Mouse (Mus musculus) T-cell, adult 2 months (primary cell): ENCODE measurements around the gene Txndc9.

Experiments
- DNase-seq: peaks from one replicate; pipeline ENCODE4 v3.0.0; 2022; ENCODE audit warnings: low spot score

Txndc9 gene

DNA sequence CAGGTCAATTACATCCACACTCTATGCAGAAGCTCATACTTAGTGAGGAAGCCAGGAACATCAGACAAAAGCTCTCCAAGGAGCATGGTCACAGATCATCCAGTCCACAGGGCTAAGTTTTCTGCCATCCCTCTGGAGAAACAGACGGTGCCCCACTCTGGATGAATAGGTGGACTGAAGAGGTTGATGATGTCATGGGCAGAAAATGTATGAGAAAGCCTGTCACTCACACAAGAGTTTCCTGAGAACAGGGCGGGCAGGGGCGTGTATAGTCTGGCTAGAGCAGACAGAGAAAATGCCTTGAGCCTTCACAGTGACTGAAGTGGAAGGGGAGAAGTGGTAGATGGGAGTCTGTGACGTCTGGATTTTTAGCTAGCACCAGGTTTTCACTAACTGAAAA is 26.2 kb downstream of the Txndc9 start:
- no peak for DNase-seq

DNA sequence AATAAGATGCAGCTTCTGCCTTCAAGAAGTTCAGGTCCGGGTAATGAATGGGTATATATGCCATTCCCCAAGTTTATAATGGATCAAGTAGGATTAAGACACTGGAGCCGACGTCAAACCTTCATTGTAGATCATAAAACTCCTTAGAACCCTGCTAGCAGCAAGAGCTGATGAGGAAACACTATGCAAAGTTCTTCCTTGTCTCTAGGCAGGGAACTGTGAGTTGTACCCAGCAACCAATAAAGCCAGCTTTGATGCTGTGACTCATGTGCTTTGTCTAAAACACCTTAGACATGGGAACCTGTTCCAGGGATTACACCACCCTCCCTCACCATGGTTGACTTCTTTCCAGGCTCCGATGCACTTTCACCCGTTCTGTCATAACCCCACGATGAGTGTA is 28.9 kb downstream of the Txndc9 start:
- no peak for DNase-seq

DNA sequence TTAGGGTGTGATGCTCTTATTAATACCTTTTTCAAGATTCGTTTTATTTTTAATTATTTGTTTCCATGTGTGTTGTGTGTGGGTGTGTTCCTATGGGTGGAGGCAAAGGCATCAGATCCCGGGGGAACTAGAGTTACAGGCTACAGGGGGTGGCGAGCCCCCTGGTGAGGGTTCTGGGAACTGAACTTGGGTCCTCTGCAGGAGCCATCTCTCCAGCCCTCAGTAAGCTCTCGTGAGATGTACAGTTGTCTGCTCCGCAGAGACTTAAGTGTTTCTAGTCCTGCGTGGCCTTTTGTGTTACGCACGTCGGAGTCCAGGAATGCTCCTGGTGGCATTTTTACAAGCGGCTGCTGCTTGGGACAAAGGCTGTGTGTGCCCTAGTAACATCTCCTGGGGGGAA is 32.1 kb downstream of the Txndc9 start:
- no peak for DNase-seq

DNA sequence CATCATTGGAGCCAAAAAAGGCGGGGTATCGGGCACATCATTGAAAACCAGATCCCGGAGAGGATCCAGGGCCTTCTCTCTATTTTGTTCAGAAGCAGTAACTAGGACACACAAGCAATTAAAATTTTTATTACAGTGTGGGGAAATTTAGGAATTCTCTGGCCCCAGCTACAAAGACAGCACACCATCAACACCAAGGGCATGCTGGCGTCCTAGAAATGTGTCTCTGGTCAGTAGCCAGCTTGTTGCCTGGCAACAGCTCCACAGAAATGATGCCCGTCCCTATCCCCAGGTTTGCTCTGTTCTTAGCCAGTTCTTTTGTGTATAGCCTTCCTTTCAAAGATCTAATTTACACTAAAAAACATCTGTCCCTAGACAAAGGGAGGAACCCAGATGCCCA is 38.2 kb downstream of the Txndc9 start:
- no peak for DNase-seq

DNA sequence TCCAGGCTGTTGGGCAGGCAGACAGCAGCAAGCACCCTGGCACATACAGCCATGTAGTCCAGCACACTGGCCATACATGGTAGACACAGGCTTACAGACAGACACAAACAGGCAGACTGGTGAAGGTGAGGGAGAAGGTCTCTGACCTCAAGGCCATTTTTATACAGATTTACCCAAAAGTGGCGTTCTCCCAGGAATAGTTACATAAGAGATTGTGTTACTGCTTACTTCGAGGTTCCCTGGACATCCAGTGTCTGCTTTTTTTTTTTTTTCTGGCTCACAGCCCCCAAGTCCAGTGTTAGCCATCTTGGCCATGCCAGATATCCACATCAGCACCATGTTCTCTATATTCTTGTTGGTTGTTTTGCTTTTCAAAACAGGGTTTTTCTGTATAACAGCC is 39.2 kb downstream of the Txndc9 start:
- no peak for DNase-seq

DNA sequence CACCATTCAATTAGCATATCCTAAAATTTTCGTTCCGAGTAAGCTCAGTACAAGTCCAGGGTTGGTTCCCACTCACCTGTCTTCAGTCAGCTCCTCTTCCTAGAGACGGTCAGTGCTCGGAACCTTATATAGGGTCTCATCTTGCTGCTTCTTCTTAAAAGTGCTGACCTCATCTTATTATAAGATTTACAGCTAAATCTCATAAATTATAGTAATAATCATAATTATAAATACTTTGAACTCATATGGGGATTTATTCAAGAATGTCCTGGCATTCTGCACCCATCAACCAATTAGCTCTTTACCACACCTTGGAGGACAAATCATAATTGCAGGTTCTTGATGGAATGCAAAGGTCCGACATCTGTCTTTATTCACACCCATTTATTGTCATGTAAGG is 40.0 kb downstream of the Txndc9 start, which contains the start of gene Lyg1:
Gene Lyg1 (minus strand): TSS at position 101 of the 400 bp plus-strand sequence.
- no peak for DNase-seq

DNA sequence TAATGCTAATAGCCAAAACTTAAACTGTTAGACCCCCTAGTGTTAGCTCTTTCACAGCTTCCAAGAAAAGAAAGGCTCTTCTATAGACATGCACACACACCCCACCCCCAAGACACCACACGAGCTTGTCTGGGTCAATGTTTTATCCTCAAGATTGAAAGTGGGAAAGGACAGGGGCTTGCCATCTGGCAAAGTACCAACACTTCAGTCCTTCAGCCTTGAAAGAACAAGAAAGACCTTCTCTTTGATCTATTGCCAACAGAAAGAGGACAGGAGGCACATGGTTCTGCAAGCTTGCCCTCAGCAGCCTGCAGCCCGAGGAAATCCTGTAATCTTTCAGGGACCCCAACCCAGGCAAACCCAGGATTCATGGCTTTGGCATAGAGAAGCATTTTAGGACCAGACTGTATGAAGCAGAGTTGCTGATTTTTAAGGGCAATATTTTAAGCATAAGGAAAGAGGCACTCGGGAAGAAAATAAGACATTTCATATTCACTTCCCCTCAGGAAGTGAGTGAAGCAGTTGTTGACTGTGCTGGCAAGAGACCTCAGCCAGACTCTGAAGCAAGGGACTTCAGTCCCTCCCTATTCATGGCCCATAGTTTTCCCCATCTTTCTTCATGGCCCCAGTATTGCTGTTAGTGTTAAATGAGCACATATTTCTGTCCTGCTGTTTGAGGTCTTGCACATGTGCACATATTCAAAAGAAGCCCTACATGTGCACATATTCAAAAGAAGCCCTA is 40.8 kb downstream of the Txndc9 start:
- DNase-seq: no peak

DNA sequence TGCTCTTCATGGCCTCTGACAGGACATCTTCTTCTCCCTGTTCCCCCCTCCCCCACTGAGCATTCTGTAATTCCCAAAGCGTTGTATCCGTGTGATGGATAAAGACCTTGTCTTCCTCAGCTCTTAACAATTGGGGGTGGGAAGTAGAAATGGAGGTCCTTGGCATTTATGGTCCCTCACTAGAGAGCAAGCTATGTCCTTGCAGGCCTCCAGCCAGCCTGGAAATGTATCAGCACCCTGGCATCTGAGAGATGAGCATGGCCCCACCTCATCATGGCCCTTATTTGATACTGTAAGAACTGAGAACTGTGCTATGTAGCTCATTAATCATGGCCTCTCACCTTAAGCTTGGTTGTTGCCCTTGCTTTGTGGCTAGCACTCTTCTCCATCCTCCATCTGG is 42.4 kb downstream of the Txndc9 start:
- DNase-seq: no peak

DNA sequence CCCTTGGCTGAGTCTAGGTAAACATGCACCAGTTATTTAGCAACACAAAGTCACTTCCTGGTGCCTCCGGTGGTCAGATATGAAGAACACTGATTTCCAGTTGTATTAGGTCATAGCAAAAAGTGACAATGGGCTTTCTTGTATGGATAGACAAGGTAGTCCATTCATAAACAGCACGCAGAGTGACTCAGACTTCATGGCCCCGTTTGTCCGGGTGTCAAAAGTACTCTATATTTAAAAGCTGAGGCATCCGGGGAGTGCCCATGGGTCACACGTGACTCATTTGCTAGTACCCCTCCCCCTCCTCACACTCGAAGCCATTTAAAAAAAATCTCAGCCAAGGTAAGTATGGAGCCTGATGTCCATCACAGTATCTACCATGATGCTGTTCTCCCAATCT is 42.9 kb downstream of the Txndc9 start:
- DNase-seq: no peak

DNA sequence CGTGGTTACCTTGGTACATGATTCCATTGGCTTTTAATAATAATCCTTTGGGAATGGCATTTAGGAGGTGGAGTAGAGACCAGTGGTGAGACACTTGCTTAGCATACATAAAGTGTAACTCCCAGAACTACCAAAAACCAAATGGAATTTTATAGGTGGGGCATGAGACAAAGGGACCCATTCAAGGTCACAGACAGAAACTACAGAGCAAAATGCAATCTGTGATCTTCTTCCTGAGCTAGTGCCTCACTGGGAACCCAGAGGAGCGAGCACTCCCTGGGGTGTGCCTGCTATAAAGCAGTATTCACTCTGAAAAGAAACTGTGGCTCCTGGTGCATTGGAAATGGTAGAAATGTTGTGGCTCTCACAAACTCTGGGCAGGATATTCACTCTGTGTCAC is 48.8 kb downstream of the Txndc9 start:
- no peak for DNase-seq
